Mouse (Mus musculus) embryonic facial prominence, embryonic 14.5 days (tissue): Measurements from ENCODE around the gene Fam167b. TPM values are rescaled to one million over a fixed set of nuclear protein-coding genes. Genes with fewer than 3 reads are reported as not detected.
"Not testable (repeated sequence)": the region's sequence is repeated elsewhere in the genome, so short reads cannot be mapped to it uniquely, and the experiment has no call there.

Experiments used
- ATAC-seq: fragments of 200-750 bp; cut with Nextera tagmentation; 2 replicates; pipeline ENCODE4 v1.8.0; 2017; ENCODE audit warnings: low read depth, moderate number of reproducible peaks, moderate TSS enrichment
- DNase-seq: peaks from one replicate; pipeline ENCODE4 v3.0.0-alpha.2; 2015; ENCODE audit warnings: low spot score
- H3K27ac ChIP-seq: fragments of 300-500 bp; sonication (generic); replicated peaks from 2 replicates; pipeline ENCODE4 v1.5.1; 2014; ENCODE audit warnings: low read depth, mild to moderate bottlenecking, low read length, moderate library complexity
- H3K27me3 ChIP-seq: fragments of 300-500 bp; sonication (generic); replicated peaks from 2 replicates; pipeline ENCODE4 v1.6.1; 2014; ENCODE audit warnings: low read length; ENCODE audit not compliant: control insufficient read depth, insufficient read depth
- H3K36me3 ChIP-seq: fragments of 300-500 bp; sonication (generic); 2 replicates; pipeline ENCODE4 v1.6.1; 2014; ENCODE audit warnings: low read length, mixed read lengths; ENCODE audit not compliant: control insufficient read depth, insufficient read depth
- H3K4me1 ChIP-seq: fragments of 300-500 bp; sonication (generic); 2 replicates; pipeline ENCODE4 v1.6.1; 2014; ENCODE audit warnings: antibody characterized with exemption, low read length; ENCODE audit not compliant: control insufficient read depth, insufficient read depth
- H3K4me2 ChIP-seq: fragments of 300-500 bp; sonication (generic); 2 replicates; pipeline ENCODE4 v1.6.1; 2014; ENCODE audit warnings: low read depth, mild to moderate bottlenecking, low read length, moderate library complexity, mixed read lengths
- H3K4me3 ChIP-seq: fragments of 300-500 bp; sonication (generic); 2 replicates; pipeline ENCODE4 v1.5.1; 2014; ENCODE audit warnings: low read depth, mild to moderate bottlenecking, low read length
- H3K9ac ChIP-seq: fragments of 300-500 bp; sonication (generic); 2 replicates; pipeline ENCODE4 v1.6.1; 2014; ENCODE audit warnings: low read depth, mild to moderate bottlenecking, low read length, moderate library complexity, mixed read lengths
- H3K9me3 ChIP-seq: fragments of 300-500 bp; sonication (generic); 2 replicates; pipeline ENCODE4 v1.6.1; 2016; ENCODE audit warnings: low read length; ENCODE audit not compliant: control insufficient read depth
- WGBS: fragments of 180-500 bp; shearing (Covaris S2); extraction: QIAGEN DNeasy Blood & Tissue Kit; methylation state at CpG from one replicate; pipeline ENCODE4 v1.1.7; 2014; 5-methylcytosine and 5-hydroxymethylcytosine counted together
- microRNA-seq: library from miRNA; unstranded; fragments of <30 nt; microRNA quantifications from one replicate; pipeline ENCODE4, GENCODE M21; 2016; ENCODE audit warnings: borderline number of aligned reads
- polyA plus RNA-seq: library from polyadenylated mRNA; unstranded; fragments of >200 nt; fragmentation: Nextera tagmentation; extraction: Ambion mirVana; gene quantifications from 2 replicates; pipeline ENCODE4 v1.2.1, GENCODE M21; 2014

Gene Fam167b
- polyA plus RNA-seq, 1 experiment from 2014 or later: 6.4 TPM

DNA sequence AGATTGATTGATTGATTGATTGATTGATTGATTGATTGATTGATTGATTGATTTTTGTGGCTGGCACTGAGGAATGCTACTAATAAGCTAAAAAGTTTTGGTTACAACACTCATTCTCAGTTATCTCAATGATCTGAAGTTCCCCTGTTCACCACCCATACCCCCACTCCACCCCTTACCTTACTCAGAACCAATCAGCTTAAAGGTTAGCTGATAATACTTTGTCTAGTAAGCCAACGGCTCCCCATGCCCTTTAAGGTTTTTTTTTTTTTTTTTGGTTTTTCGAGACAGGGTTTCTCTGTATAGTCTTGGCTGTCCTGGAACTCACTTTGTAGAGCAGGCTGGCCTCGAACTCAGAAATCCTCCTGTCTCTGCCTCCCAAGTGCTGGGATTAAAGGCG is 30.7 kb downstream of the Fam167b start:
- 83% methylated on average over 4 of the region's 4 CpGs for WGBS
- ATAC-seq: not testable (repeated sequence)

GRCm38 (mm10) chr4:129544106-129544505 is 34.2 kb downstream of the Fam167b start:
- 0 out of 2 replicates have a peak, but pooled peaks cover 3% of the 10 kb centered on the region for H3K4me1 ChIP-seq
- no peaks in the 10 kb centered on the region for H3K27me3 ChIP-seq
- ATAC-seq (no peak), DNase-seq (no peak)
- H3K4me2 ChIP-seq: no peak overlapping the region
- H3K9me3 ChIP-seq: no peaks in the 10 kb centered on the region
- peaks cover 12% of the 10 kb centered on the region; the same call in 1 of the 2 replicates for H3K36me3 ChIP-seq
- H3K27ac ChIP-seq: no peak overlapping the region
- no peak overlapping the region for H3K4me3 ChIP-seq
- H3K9ac ChIP-seq: no peak overlapping the region
- WGBS: 85% methylated on average over 4 of the region's 4 CpGs

More for the DNA sequence above, 30.7 kb downstream of the Fam167b start:
- not testable (repeated sequence) for H3K36me3 ChIP-seq, H3K4me1 ChIP-seq, H3K9me3 ChIP-seq, H3K4me3 ChIP-seq, H3K4me2 ChIP-seq, H3K27ac ChIP-seq, DNase-seq, H3K9ac ChIP-seq, H3K27me3 ChIP-seq

- Histone ChIP-seq H3K9ac (peak within 1 kb of the TSS; percentile 88), H3K36me3 (peaks cover 20% of the 10 kb centered on the region; the same call in 1 of the 2 replicates), H3K4me3 (peak within 1 kb of the TSS; percentile 71), H3K4me2 (peak within 1 kb of the TSS; percentile 75), H3K4me1 (0 out of 2 replicates have a peak, but pooled peaks cover 3% of the 10 kb centered on the region), H3K27ac (peak within 1 kb of the TSS; percentile 86), H3K9me3 (no peaks in the 10 kb centered on the region), H3K27me3 (no peaks in the 10 kb centered on the region)
- peak; percentile 99 for ATAC-seq
- WGBS: 2% methylated on average over 36 of the region's 46 CpGs
- DNase-seq: peak; percentile 99
Measured at GRCm38 (mm10) chr4:129542592-129543141, 35.7 kb downstream of the Fam167b start, which contains the start of gene Hdac1. Hdac1 (minus strand) TSS chr4:129542713.

DNA sequence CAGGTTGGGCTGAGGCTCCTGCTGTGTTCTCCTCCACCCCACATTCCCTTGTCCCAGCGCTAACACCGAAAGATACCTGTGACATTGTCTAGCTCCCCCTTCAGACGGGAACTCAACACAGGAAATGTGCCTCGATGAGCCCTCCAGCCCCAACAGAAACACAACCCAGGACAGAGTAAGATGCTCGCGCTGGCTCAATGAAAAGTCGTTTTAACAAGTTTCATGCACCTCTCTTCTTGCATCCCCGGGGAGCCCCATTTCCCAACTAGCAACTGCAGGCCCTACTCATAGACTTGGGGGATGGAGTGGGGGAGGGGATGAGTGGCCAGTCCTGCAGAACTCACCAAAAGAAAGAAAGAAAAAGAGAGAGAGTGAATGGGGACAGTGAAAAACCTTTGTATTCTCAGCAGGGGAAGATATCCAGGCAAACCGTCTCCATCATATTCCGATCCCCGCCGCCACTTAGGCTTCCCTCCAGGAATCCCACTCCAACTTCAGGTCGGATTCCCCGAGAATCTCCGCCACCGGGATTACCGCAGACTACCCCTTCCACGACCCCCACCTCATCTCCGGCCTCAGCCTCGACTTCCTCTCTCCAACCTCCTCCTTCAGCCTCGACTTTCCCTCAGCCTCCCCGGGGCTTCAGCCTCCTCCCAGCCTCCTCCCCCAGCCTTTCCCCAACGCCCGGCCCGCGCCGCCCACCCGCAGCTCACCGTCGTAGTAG is 36.3 kb downstream of the Fam167b start:
- H3K27me3 ChIP-seq: no peaks in the 10 kb centered on the region
- no peaks in the 10 kb centered on the region for H3K9me3 ChIP-seq
- H3K27ac ChIP-seq: peak overlapping the region; percentile 86
- H3K36me3 ChIP-seq: peaks cover 26% of the 10 kb centered on the region
- peak overlapping the region; percentile 71 for H3K4me3 ChIP-seq
- DNase-seq: peak; percentile 47
- no peak; the same call in 1 of the 2 replicates for ATAC-seq
- 0 out of 2 replicates have a peak, but pooled peaks cover 3% of the 10 kb centered on the region for H3K4me1 ChIP-seq
- 1% methylated on average over 30 of the region's 30 CpGs for WGBS
- peak overlapping the region; percentile 75 for H3K4me2 ChIP-seq
- H3K9ac ChIP-seq: peak overlapping the region; percentile 88

DNA sequence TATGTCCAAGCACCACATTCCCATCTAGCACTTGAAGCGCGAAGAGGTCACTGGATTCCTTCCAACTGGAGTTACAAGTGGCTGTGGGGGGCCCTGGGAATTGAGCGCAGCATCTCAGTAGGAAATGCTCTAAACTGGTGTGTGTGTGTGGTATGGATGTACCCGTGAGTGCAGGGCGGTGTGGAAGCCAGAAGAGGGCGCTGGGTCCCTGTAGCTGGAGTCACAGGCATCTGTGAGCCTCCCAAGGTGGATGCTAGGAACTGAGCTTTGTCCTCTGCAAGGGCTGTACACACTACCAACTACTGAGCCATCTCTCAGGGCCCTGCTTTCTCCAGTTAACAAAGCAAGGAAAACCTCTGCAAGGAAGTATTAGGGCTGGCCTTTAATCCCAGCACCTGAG is 38.3 kb downstream of the Fam167b start:
- Histone ChIP-seq H3K9me3 (no peaks in the 10 kb centered on the region), H3K27ac (no peak overlapping the region), H3K4me3 (no peak overlapping the region), H3K4me2 (no peak overlapping the region), H3K9ac (no peak overlapping the region), H3K27me3 (no peaks in the 10 kb centered on the region), H3K4me1 (0 out of 2 replicates have a peak, but pooled peaks cover 3% of the 10 kb centered on the region), H3K36me3 (peaks cover 37% of the 10 kb centered on the region)
- 89% methylated on average over 6 of the region's 6 CpGs for WGBS
- no peak for ATAC-seq
- no peak for DNase-seq

DNA sequence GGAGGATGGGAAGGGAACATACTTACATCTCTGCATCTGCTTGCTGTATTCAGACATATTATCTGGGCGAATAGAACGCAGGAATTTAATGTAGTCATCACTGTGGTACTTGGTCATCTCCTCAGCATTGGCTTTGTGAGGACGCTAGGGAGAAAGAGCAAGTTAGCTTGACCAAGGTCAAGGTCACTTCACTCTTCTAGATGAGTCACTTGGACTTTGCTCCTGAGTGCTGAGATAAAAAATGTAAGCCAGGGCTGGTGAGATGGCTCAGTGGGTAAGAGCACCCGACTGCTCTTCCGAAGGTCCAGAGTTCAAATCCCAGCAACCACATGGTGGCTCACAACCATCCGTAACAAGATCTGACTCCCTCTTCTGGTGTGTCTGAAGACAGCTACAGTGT is 49.4 kb downstream of the Fam167b start:
- H3K9me3 ChIP-seq, H3K27me3 ChIP-seq, H3K9ac ChIP-seq, H3K27ac ChIP-seq, DNase-seq, H3K4me1 ChIP-seq, H3K4me3 ChIP-seq, ATAC-seq, H3K4me2 ChIP-seq: not testable (repeated sequence)
- WGBS: 97% methylated on average over 5 of the region's 6 CpGs
- peaks cover 85% of the 10 kb centered on the region for H3K36me3 ChIP-seq

Small RNAs within 50 kb of the gene (microRNA-seq; reads per million reads assigned to microRNA genes)
- gene Mir8119: not detected

Other genes with a start within 250 kb of the Fam167b start
- gene Rbbp4, start 243.2 kb downstream of the Fam167b start, polyA plus RNA-seq: 304 and 320 TPM in 2 replicates
- gene Zbtb8os, start 242.9 kb downstream of the Fam167b start, polyA plus RNA-seq: 37.1 and 45.0 TPM in 2 replicates
- 4.6 and 4.9 TPM in 2 replicates for gene Zbtb8a, start 200.4 kb downstream of the Fam167b start, polyA plus RNA-seq
- gene Zbtb8b, start 137.7 kb downstream of the Fam167b start, polyA plus RNA-seq: 1.3 TPM in 2 replicates
- gene Bsdc1, start 117.0 kb downstream of the Fam167b start, polyA plus RNA-seq: 27.7 and 29.0 TPM in 2 replicates
- not detected in 2 replicates for gene Tssk3, start 87.5 kb downstream of the Fam167b start, polyA plus RNA-seq
- gene Fam229a, start 87.4 kb downstream of the Fam167b start, polyA plus RNA-seq: not detected in 2 replicates
- gene Marcksl1, start 65.0 kb downstream of the Fam167b start, polyA plus RNA-seq: 488 and 603 TPM in 2 replicates
- 179 and 200 TPM in 2 replicates for gene Hdac1, start 35.8 kb downstream of the Fam167b start, polyA plus RNA-seq
- 4.7 and 6.4 TPM in 2 replicates for gene Lck, start 4.9 kb downstream of the Fam167b start, polyA plus RNA-seq
- 288 and 308 TPM in 2 replicates for gene Eif3i, start 22.1 kb upstream of the Fam167b start, polyA plus RNA-seq
- 166 and 174 TPM in 2 replicates for gene Tmem234, start 22.1 kb upstream of the Fam167b start, polyA plus RNA-seq
- gene Dcdc2b, start 35.7 kb upstream of the Fam167b start, polyA plus RNA-seq: 1.7 and 2.4 TPM in 2 replicates
- 26.6 and 29.3 TPM in 2 replicates for gene Iqcc, start 40.5 kb upstream of the Fam167b start, polyA plus RNA-seq
- gene Ccdc28b, start 45.4 kb upstream of the Fam167b start, polyA plus RNA-seq: 49.7 and 50.5 TPM in 2 replicates
- 96.7 and 111 TPM in 2 replicates for gene Txlna, start 62.5 kb upstream of the Fam167b start, polyA plus RNA-seq
- gene Kpna6, start 94.2 kb upstream of the Fam167b start, polyA plus RNA-seq: 14.1 and 14.8 TPM in 2 replicates
- 22.1 and 25.0 TPM in 2 replicates for gene Tmem39b, start 118.3 kb upstream of the Fam167b start, polyA plus RNA-seq
- 94.2 and 104 TPM in 2 replicates for gene Khdrbs1, start 163.8 kb upstream of the Fam167b start, polyA plus RNA-seq
- gene Ptp4a2, start 232.7 kb upstream of the Fam167b start, polyA plus RNA-seq: 306 and 319 TPM in 2 replicates